Comparison of ENCODE assay signal across 8 mouse cellular contexts in genomic region chr3:84302273-84302672, GRCm38 (mm10). TPM values are rescaled to one million over a fixed set of nuclear protein-coding genes. Genes with fewer than 3 reads are reported as not detected.
DNase-seq lines count a peak whose midpoint lies in the region; ATAC-seq and TF ChIP-seq lines count a peak whose summit lies in the region.

No protein-coding gene starts in this region.

- dilution Hi-C loops in CH12.LX (cut with MboI; ENCODE audit: extremely low pct_ligation_motif_present, extremely low pct_unique_long_range_greater_than_20kb, low sequenced_read_pairs): no loop called here

- H3K9ac ChIP-seq in CH12.LX (ENCODE audit: insufficient read depth, low read depth): no peak overlapping the region
- no peak overlapping the region for H3K9ac ChIP-seq in hindbrain, embryonic 11.5 days (ENCODE audit: low read depth, low read length)
- no peak overlapping the region for H3K9ac ChIP-seq in liver, embryonic 13.5 days

- ATAC-seq in hindbrain, embryonic 11.5 days (ENCODE audit: low FRiP score): no peak
- ATAC-seq in liver, embryonic 13.5 days (ENCODE audit: low read depth): 0 out of 2 replicates have a peak, but pooled peaks have one; percentile 45

- H3K4me1 ChIP-seq in CH12.LX (ENCODE audit: control insufficient read depth in 1 of 2, insufficient read depth in 2 of 2): peaks cover 8 to 19% of the 10 kb centered on the region in 2 experiments
- H3K4me1 ChIP-seq in hindbrain, embryonic 11.5 days (replicated peaks; ENCODE audit: control insufficient read depth, insufficient read depth, low read length): peaks cover 4% of the 10 kb centered on the region
- peaks cover 13% of the 10 kb centered on the region for H3K4me1 ChIP-seq in liver, embryonic 13.5 days (replicated peaks)
- H3K4me1 ChIP-seq in olfactory bulb, adult 2 months (ENCODE audit: control insufficient read depth, insufficient read depth, low read length): peaks cover 16% of the 10 kb centered on the region

- TF ChIP-seq EP300 in CH12.LX (IDR thresholded peaks at IDR 0.05; ENCODE audit: low read length): no peak

- peaks cover 10% of the 10 kb centered on the region for H3K27me3 ChIP-seq in CH12.LX (replicated peaks)
- H3K27me3 ChIP-seq in hindbrain, embryonic 11.5 days (ENCODE audit: control insufficient read depth, insufficient read depth, low read length): peaks cover 2% of the 10 kb centered on the region; the same call in 1 of the 2 replicates
- peaks cover 53% of the 10 kb centered on the region for H3K27me3 ChIP-seq in liver, embryonic 13.5 days

- in situ Hi-C loops in CH12.LX (cut with MboI; ENCODE audit: low pct_ligation_motif_present, low pct_unique_long_range_greater_than_20kb, low sequenced_read_pairs): loop anchor here (25.0 kb wide), 1 partner anchor 240 kb away; no protein-coding TSS in a partner anchor

- no peaks in the 10 kb centered on the region for H3K36me3 ChIP-seq in CH12.LX (replicated peaks in 1 of 2; ENCODE audit: control insufficient read depth in 1 of 2, insufficient read depth in 1 of 2, low read length in 1 of 2)
- H3K36me3 ChIP-seq in hindbrain, embryonic 11.5 days (ENCODE audit: control insufficient read depth, insufficient read depth, low read length): no peaks in the 10 kb centered on the region
- no peaks in the 10 kb centered on the region for H3K36me3 ChIP-seq in liver, embryonic 13.5 days

- H3K79me2 ChIP-seq in CH12.LX (replicated peaks; ENCODE audit: control insufficient read depth, extremely low read depth, insufficient read depth, poor library complexity, severe bottlenecking): no peaks in the 10 kb centered on the region

- peak overlapping the region; percentile 15; the same call in 1 of the 2 replicates for H3K4me3 ChIP-seq in layer of hippocampus, adult 2 months
- H3K4me3 ChIP-seq in CH12.LX (replicated peaks in 1 of 3; ENCODE audit: low read depth in 2 of 3, low read length in 2 of 3, poor library complexity in 1 of 3): no peak overlapping the region
- H3K4me3 ChIP-seq in hindbrain, embryonic 11.5 days (ENCODE audit: low read depth, low read length): no peak overlapping the region; the same call in 1 of the 2 replicates
- no peak overlapping the region for H3K4me3 ChIP-seq in liver, embryonic 13.5 days (replicated peaks)
- peak overlapping the region; percentile 33 for H3K4me3 ChIP-seq in olfactory bulb, adult 2 months (ENCODE audit: insufficient read depth, low read depth, low read length)

- H3K27ac ChIP-seq in layer of hippocampus, adult 2 months: 0 out of 2 replicates have a peak overlapping the region, but pooled peaks have one; percentile 18
- H3K27ac ChIP-seq in CH12.LX (ENCODE audit: insufficient read depth, low read depth): no peak overlapping the region
- no peak overlapping the region for H3K27ac ChIP-seq in hindbrain, embryonic 11.5 days (ENCODE audit: low read depth, low read length)
- no peak overlapping the region for H3K27ac ChIP-seq in liver, embryonic 13.5 days
- peak overlapping the region; percentile 17; the same call in 1 of the 2 replicates for H3K27ac ChIP-seq in olfactory bulb, adult 2 months (ENCODE audit: insufficient read depth, low read depth, low read length)

- TF ChIP-seq POLR2A in CH12.LX (IDR thresholded peaks at IDR 0.05; ENCODE audit: low read depth, low read length): no peak
- TF ChIP-seq POLR2A in olfactory bulb, adult 2 months (IDR thresholded peaks at IDR 0.05; ENCODE audit: insufficient read depth, low read depth, low read length): no peak

- 13% methylated on average over 4 of the region's 4 CpGs for WGBS in hindbrain, embryonic 11.5 days
- WGBS in liver, embryonic 13.5 days (ENCODE audit: insufficient replicate concordance): 12% methylated on average over 4 of the region's 4 CpGs
- WGBS in olfactory bulb, adult 2 months: 24% methylated on average over 4 of the region's 4 CpGs

- peak; percentile 58 for TF ChIP-seq RAD21 in CH12.LX (IDR thresholded peaks at IDR 0.05; ENCODE audit: low read depth, low read length)

- peak; percentile 26 to 55 for DNase-seq in layer of hippocampus, adult 2 months (ENCODE audit: low spot score in 2 of 2)
- DNase-seq in layer of hippocampus, adult 8-10 months (ENCODE audit: low spot score in 2 of 2): no peak
- peak; percentile 41 for DNase-seq in CH12.LX (ENCODE audit: extremely low read depth)
- peak; percentile 56 to 70 for DNase-seq in adrenal gland, postnatal 36 days
- peak; percentile 57 for DNase-seq in hindbrain, embryonic 11.5 days (ENCODE audit: low spot score)
- DNase-seq in liver, embryonic 13.5 days: peak; percentile 15
- DNase-seq in urinary bladder, adult 18-20 months (ENCODE audit: low spot score in 2 of 2): no peak

- peak; percentile 72 for TF ChIP-seq CTCF in layer of hippocampus, adult 2 months (conservative IDR thresholded peaks at IDR 0.05)
- TF ChIP-seq CTCF in CH12.LX (conservative IDR thresholded peaks at IDR 0.05 in 1 of 2, IDR thresholded peaks at IDR 0.05 in 1 of 2; ENCODE audit: low read depth in 2 of 2, low read length in 2 of 2): peak; percentile 19 to 92; a peak in 2 of 4 replicates
- peak; percentile 41; the same call in 1 of the 2 replicates for TF ChIP-seq CTCF in olfactory bulb, adult 2 months (IDR thresholded peaks at IDR 0.05; ENCODE audit: insufficient read depth, low read depth, low read length)

- no peak overlapping the region for H3K4me2 ChIP-seq in CH12.LX (ENCODE audit: insufficient read depth, low read depth, poor library complexity, severe bottlenecking)
- peak overlapping the region; percentile 71 for H3K4me2 ChIP-seq in hindbrain, embryonic 11.5 days (replicated peaks; ENCODE audit: low read depth, low read length)
- no peak overlapping the region for H3K4me2 ChIP-seq in liver, embryonic 13.5 days

- peaks cover 8% of the 10 kb centered on the region for H3K9me3 ChIP-seq in CH12.LX (replicated peaks; ENCODE audit: low read length)
- H3K9me3 ChIP-seq in hindbrain, embryonic 11.5 days (ENCODE audit: control insufficient read depth, low read length): no peaks in the 10 kb centered on the region
- 0 out of 2 replicates have a peak, but pooled peaks cover 2% of the 10 kb centered on the region for H3K9me3 ChIP-seq in liver, embryonic 13.5 days (replicated peaks)

TF ChIP-seq in CH12.LX, 34 proteins besides CTCF, POLR2A, EP300 and RAD21:
- TF ChIP-seq ETS1 (conservative IDR thresholded peaks at IDR 0.05; ENCODE audit: low read depth, low read length) (no peak), IRF4 (IDR thresholded peaks at IDR 0.05; ENCODE audit: low read depth, low read length) (peak; percentile 23; the same call in 1 of the 2 replicates), NRF1 (IDR thresholded peaks at IDR 0.05; ENCODE audit: low read depth, low read length) (no peak), PAX5 (IDR thresholded peaks at IDR 0.05; ENCODE audit: low read length) (no peak), CHD2 (IDR thresholded peaks at IDR 0.05; ENCODE audit: low read length) (no peak), ZKSCAN1 (IDR thresholded peaks at IDR 0.05; ENCODE audit: borderline replicate concordance, low read depth, low read length) (no peak), ZNF384 (IDR thresholded peaks at IDR 0.05; ENCODE audit: low read depth, low read length) (no peak), POLR2AphosphoS2 (IDR thresholded peaks at IDR 0.05; ENCODE audit: low read depth, low read length) (no peak), GABPA (IDR thresholded peaks at IDR 0.05; ENCODE audit: insufficient replicate concordance, low read depth, low read length) (no peak), MEF2A (IDR thresholded peaks at IDR 0.05; ENCODE audit: borderline replicate concordance, low read depth, low read length) (no peak), ZMIZ1 (IDR thresholded peaks at IDR 0.05; ENCODE audit: low read depth, low read length) (no peak), SIN3A (IDR thresholded peaks at IDR 0.05; ENCODE audit: low read length) (no peak), USF1 (IDR thresholded peaks at IDR 0.05; ENCODE audit: low read depth, low read length) (no peak), ELF1 (IDR thresholded peaks at IDR 0.05; ENCODE audit: low read depth, low read length) (no peak), HCFC1 (IDR thresholded peaks at IDR 0.05; ENCODE audit: low read depth, low read length) (no peak), SMC3 (IDR thresholded peaks at IDR 0.05; ENCODE audit: low read depth, low read length) (peak; percentile 87), NELFE (IDR thresholded peaks at IDR 0.05; ENCODE audit: low read depth, low read length) (no peak; the same call in 1 of the 2 replicates)

RNA-seq across cellular contexts. Expression of gene Trim2, which starts 4.4 kb away (rescaled TPM):
- 100 to 1,000 TPM; 409 to 447 TPM for total RNA-seq in layer of hippocampus, adult 2 months (2021)
- 100 to 1,000 TPM; 369 to 408 (median 383) TPM for total RNA-seq in layer of hippocampus, adult 8-10 months (2022)
- total RNA-seq in CH12.LX (2012; rRNA removed) (2.1 and 2.4 TPM in 2 replicates), CH12.LX (2014; rRNA removed) (2.1 and 2.5 TPM in 2 replicates)
- 3.3 and 3.6 TPM in 2 replicates for polyA plus RNA-seq in CH12.LX (2012; ENCODE audit: insufficient read length, low read depth)
- total RNA-seq in adrenal gland, postnatal 36 days (2021): 10 to 100 TPM; 36.9 to 88.8 TPM
- 104 and 109 TPM in 2 replicates for polyA plus RNA-seq in hindbrain, embryonic 11.5 days (2014; fragmentation: Nextera tagmentation; extraction: Ambion mirVana)
- polyA plus RNA-seq in liver, embryonic 13.5 days (2015; fragmentation: Nextera tagmentation; extraction: Ambion mirVana): 3.9 and 4.8 TPM in 2 replicates
- polyA plus RNA-seq in olfactory bulb, adult 2 months (2012; ENCODE audit: insufficient read depth, insufficient read length, low replicate concordance, missing spikeins): 128 TPM in 1 of 2 replicates, not detected in the other

Comparison
In these comparisons a context has a peak if more than half of its experiments do, and no peak if none do; other contexts are left out.
1. DNase-seq: peak in layer of hippocampus, adult 2 months (2 of 2), CH12.LX (single experiment), adrenal gland, postnatal 36 days (2 of 2), hindbrain, embryonic 11.5 days (single experiment) and liver, embryonic 13.5 days (single experiment); none in layer of hippocampus, adult 8-10 months (0 of 2) and urinary bladder, adult 18-20 months (0 of 2).
2. H3K27ac ChIP-seq: peak in layer of hippocampus, adult 2 months (single experiment) and olfactory bulb, adult 2 months (single experiment); none in CH12.LX (single experiment), hindbrain, embryonic 11.5 days (single experiment) and liver, embryonic 13.5 days (single experiment).
3. H3K4me3 ChIP-seq: peak in layer of hippocampus, adult 2 months (single experiment) and olfactory bulb, adult 2 months (single experiment); none in CH12.LX (0 of 3), hindbrain, embryonic 11.5 days (single experiment) and liver, embryonic 13.5 days (single experiment).
4. RNA of gene Trim2, which starts 4.4 kb away (total RNA-seq): 409 to 447 TPM in layer of hippocampus, adult 2 months, 369 to 408 TPM in layer of hippocampus, adult 8-10 months and 36.9 to 88.8 TPM in adrenal gland, postnatal 36 days; 2.1 to 2.5 TPM in CH12.LX; every median in the first group is over 10 times any median in the second.
5. Peak in every context shown above with its lines, with median percentiles within 50 percentile points of each other: CTCF ChIP-seq.